Comparison of ENCODE assay signal across 17 mouse cellular contexts in genomic region chr13:43913476-43913875, GRCm38 (mm10).
A peak's percentile ranks its signal among the peaks of the same experiment; 100 is the strongest.
DNase-seq lines count a peak whose midpoint lies in the region; ATAC-seq and TF ChIP-seq lines count a peak whose summit lies in the region.
"Had no signal": no experiment of that assay in that cellular context is flagged by ENCODE, and none has a peak within 500 bp of the region (broad histone marks: within the 10 kb centered on the region; RNA-seq: fewer than 3 reads in every experiment).

No protein-coding gene starts in this region.

- intact Hi-C loops in heart, adult 2 months (cut with DNase I), result no loop called here

- no peak for ATAC-seq in forebrain, embryonic 13.5 days
- ATAC-seq: forebrain, embryonic 15.5 days; midbrain, embryonic 15.5 days; Patski had no signal

- DNase-seq in heart, adult 11 months, result peak; percentile 92
- no peak for DNase-seq in heart, adult 2 months
- DNase-seq in R1 (ENCODE audit: low read depth, low spot score) (peak; percentile 45), MN1 (ENCODE audit: low spot score) (no peak)
- peak; percentile 17 for DNase-seq in embryo, embryonic 9.5 days (ENCODE audit: extremely low spot score)
- DNase-seq in kidney, postnatal 4 days, result peak; percentile 53 to 68
- DNase-seq: cerebellum, adult 8-10 months; lung, postnatal 10 days; right cerebral cortex, adult 18-20 months had no signal

- no peak overlapping the region for H3K9ac ChIP-seq in heart, adult 2 months (ENCODE audit: low read depth, low read length)
- H3K9ac ChIP-seq in forebrain, embryonic 13.5 days, result no peak overlapping the region
- H3K9ac ChIP-seq: forebrain, embryonic 15.5 days; limb, embryonic 13.5 days; liver, embryonic 15.5 days; midbrain, embryonic 15.5 days had no signal

- H3K9me3 ChIP-seq in forebrain, embryonic 13.5 days (replicated peaks), result no peaks in the 10 kb centered on the region
- H3K9me3 ChIP-seq: forebrain, embryonic 15.5 days; limb, embryonic 13.5 days; liver, embryonic 15.5 days; midbrain, embryonic 15.5 days had no signal

- TF ChIP-seq POLR2A in heart, adult 2 months (IDR thresholded peaks at IDR 0.05; ENCODE audit: insufficient read depth, low read depth, low read length), result no peak

- TF ChIP-seq CTCF in heart, adult 2 months (IDR thresholded peaks at IDR 0.05), result no peak

- H3K4me3 ChIP-seq in heart, adult 2 months, result no peak overlapping the region
- no peak overlapping the region for H3K4me3 ChIP-seq in forebrain, embryonic 13.5 days
- H3K4me3 ChIP-seq: forebrain, embryonic 15.5 days; layer of hippocampus, adult 2 months; left cerebral cortex, adult 2 months; limb, embryonic 13.5 days; liver, embryonic 15.5 days; midbrain, embryonic 15.5 days had no signal

- no peak overlapping the region for H3K4me2 ChIP-seq in forebrain, embryonic 13.5 days
- H3K4me2 ChIP-seq: forebrain, embryonic 15.5 days; limb, embryonic 13.5 days; liver, embryonic 15.5 days; midbrain, embryonic 15.5 days had no signal

- no peaks in the 10 kb centered on the region for H3K36me3 ChIP-seq in heart, adult 2 months (ENCODE audit: control insufficient read depth, insufficient read depth, low read length)
- no peaks in the 10 kb centered on the region for H3K36me3 ChIP-seq in forebrain, embryonic 13.5 days (ENCODE audit: poor library complexity, severe bottlenecking)
- H3K36me3 ChIP-seq: forebrain, embryonic 15.5 days; limb, embryonic 13.5 days; liver, embryonic 15.5 days; midbrain, embryonic 15.5 days had no signal

- WGBS in heart, adult 2 months, result 42% methylated on average over 7 of the region's 7 CpGs
- WGBS in forebrain, embryonic 13.5 days, result 74% methylated on average over 7 of the region's 7 CpGs

- H3K4me1 ChIP-seq in heart, adult 2 months (ENCODE audit: control insufficient read depth, insufficient read depth, low read length), result peaks cover 7% of the 10 kb centered on the region
- peaks cover 9% of the 10 kb centered on the region; the same call in 1 of the 2 replicates for H3K4me1 ChIP-seq in forebrain, embryonic 13.5 days
- H3K4me1 ChIP-seq: forebrain, embryonic 15.5 days; midbrain, embryonic 15.5 days had no signal

- H3K27me3 ChIP-seq in heart, adult 2 months (ENCODE audit: control insufficient read depth, insufficient read depth, low read length), result no peaks in the 10 kb centered on the region
- no peaks in the 10 kb centered on the region for H3K27me3 ChIP-seq in forebrain, embryonic 13.5 days
- H3K27me3 ChIP-seq: forebrain, embryonic 15.5 days; limb, embryonic 13.5 days; liver, embryonic 15.5 days; midbrain, embryonic 15.5 days; Patski had no signal

- TF ChIP-seq EP300 in heart, adult 2 months (IDR thresholded peaks at IDR 0.05; ENCODE audit: insufficient read depth, low read depth, low read length), result no peak

- no peak overlapping the region for H3K27ac ChIP-seq in heart, adult 2 months
- H3K27ac ChIP-seq in forebrain, embryonic 13.5 days, result no peak overlapping the region
- H3K27ac ChIP-seq: forebrain, embryonic 15.5 days; layer of hippocampus, adult 2 months; left cerebral cortex, adult 2 months; limb, embryonic 13.5 days; liver, embryonic 15.5 days; midbrain, embryonic 15.5 days had no signal

- H3K79me2 ChIP-seq in heart, adult 2 months (replicated peaks; ENCODE audit: control insufficient read depth, insufficient read depth, low read length), result no peaks in the 10 kb centered on the region

Comparison
In these comparisons a context has a peak if more than half of its experiments do, and no peak if none do; other contexts are left out.
1. DNase-seq: peak in heart, adult 11 months (single experiment), R1 (single experiment), embryo, embryonic 9.5 days (single experiment) and kidney, postnatal 4 days (2 of 2); none in heart, adult 2 months (0 of 2) and MN1 (single experiment).